Mouse (Mus musculus) adrenal gland, adult 8-10 months (tissue): ENCODE measurements around the gene Tmeff1. TPM values are rescaled to one million over a fixed set of nuclear protein-coding genes. Genes with fewer than 3 reads are reported as not detected.

Experiments used
- DNase-seq: peaks from one replicate; pipeline ENCODE4 v3.0.0; 2022
- total RNA-seq, 4 experiments: library from RNA; stranded (reverse); gene quantifications; 2 replicates each; pipeline ENCODE4 v1.2.4; 2022

Gene Tmeff1
- total RNA-seq, 4 experiments from 2014 or later = 5.1 to 11.5 (median 7.9) TPM

- DNase-seq = peak; percentile 12
These were observed 38.0 kb downstream of the Tmeff1 start for GRCm38 (mm10) chr4:48622946-48623345.

GRCm38 (mm10) chr4:48624961-48625360, 40.0 kb downstream of the Tmeff1 start:
- no peak for DNase-seq

GRCm38 (mm10) chr4:48625836-48626235, 40.9 kb downstream of the Tmeff1 start:
- no peak for DNase-seq

DNA sequence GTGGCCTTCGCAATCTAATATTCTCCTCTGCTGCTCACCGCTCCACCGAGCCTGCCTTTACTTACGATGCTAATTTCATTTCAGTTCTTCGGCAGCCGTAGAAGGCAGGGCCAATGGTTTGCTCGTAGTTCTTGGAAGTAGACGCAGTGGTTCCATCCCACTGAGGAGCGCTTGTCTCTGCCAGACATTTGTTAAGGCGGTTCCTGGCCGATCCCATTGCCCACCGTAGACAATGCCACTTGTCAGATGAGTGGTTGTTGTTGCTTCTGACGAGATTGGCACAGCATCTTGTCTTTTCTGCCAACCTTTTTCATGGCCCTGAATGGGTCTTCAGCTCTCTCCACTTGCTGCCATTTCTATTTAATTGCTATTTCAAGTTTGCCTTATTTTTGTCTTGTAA, 44.5 kb downstream of the Tmeff1 start:
- no peak for DNase-seq

DNA sequence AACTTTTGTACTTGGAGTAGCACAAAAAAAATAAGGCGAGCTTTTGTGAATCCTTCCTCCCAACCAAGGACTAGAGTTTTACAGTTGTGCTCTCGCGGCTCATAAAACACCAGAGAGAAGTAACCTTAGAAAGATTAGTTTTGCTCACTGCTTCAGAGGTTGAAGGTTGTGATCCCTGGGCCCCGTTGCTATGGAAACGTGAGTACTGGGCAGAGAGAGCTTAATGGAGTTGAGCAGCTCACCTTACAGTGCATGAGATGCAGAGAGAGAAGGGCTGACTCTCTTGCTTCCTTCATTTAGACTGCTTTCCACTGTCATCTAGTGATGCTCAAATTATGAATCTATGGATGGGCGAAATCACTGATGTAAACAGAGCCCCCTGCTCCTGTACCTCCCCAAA, 48.6 kb downstream of the Tmeff1 start:
- no peak for DNase-seq

GRCm38 (mm10) chr4:48634058-48634457, 49.1 kb downstream of the Tmeff1 start:
- DNase-seq = no peak

GRCm38 (mm10) chr4:48636831-48637230, 51.9 kb downstream of the Tmeff1 start:
- no peak for DNase-seq

DNA sequence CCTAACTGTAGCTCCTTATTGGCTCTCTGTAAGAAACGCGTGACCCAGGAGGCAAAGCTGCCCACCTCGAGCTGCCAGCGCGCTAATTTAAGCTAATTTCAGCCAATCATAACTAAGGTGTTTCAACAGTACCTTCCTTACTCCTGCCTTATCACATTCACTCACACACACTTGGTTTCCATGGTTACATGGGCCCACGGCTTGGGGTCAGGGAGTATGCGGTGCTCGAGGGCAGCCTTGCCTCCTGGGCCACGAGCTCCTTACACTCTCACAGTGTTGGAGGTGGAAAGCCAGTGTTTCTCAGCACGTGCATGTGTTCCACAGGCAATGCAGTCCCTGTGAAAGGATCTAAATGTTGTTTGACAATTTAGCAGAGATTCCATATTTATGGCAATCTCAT, 53.2 kb downstream of the Tmeff1 start:
- no peak for DNase-seq

- no peak for DNase-seq
These were observed 54.5 kb downstream of the Tmeff1 start for GRCm38 (mm10) chr4:48639503-48639902.

- DNase-seq = no peak
These were observed 58.8 kb downstream of the Tmeff1 start for GRCm38 (mm10) chr4:48643801-48644200.

GRCm38 (mm10) chr4:48646143-48646542, 61.2 kb downstream of the Tmeff1 start:
- DNase-seq = no peak

- DNase-seq = no peak
These were observed 65.8 kb downstream of the Tmeff1 start for GRCm38 (mm10) chr4:48650617-48651360.

DNA sequence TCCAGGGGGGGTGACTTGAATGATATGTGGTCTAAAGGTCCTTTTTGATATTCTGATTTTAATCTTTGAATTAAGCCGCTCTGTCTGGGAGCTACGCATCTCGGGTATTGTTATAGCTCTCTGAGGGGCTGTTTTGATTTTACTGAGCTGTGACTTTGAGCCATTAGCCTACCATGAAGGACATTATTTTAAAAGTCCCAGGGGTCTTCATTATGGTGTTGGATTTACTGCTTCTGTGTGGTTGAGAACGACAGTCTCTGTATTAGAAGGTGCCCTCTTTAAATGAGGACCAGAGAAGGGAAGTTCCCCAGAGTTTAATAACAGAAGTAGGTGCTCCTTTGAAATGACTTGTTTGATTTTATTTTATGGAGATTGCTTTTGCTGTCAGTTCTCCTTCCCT, 69.1 kb downstream of the Tmeff1 start:
- DNase-seq = no peak

GRCm38 (mm10) chr4:48656530-48656929, 71.6 kb downstream of the Tmeff1 start:
- no peak for DNase-seq

DNA sequence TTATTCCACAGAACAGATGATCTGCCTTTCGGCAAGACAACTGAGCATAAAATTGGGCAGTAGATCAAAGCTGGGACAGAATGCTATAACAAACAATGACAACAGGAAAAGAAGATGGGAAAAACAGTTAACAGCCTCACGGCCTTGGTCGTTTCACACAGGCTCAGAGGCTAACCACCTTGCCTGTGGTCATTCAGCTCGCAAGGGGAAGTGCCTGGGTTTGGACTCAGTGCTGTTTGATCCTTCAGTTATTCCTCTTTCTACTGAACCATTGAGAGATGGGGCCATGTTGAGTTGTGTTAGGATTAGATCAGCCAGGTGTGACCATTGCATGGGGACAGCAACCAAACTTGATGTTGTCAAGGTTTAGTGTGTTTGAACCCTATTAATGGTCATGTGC, 75.2 kb downstream of the Tmeff1 start:
- DNase-seq = no peak

DNA sequence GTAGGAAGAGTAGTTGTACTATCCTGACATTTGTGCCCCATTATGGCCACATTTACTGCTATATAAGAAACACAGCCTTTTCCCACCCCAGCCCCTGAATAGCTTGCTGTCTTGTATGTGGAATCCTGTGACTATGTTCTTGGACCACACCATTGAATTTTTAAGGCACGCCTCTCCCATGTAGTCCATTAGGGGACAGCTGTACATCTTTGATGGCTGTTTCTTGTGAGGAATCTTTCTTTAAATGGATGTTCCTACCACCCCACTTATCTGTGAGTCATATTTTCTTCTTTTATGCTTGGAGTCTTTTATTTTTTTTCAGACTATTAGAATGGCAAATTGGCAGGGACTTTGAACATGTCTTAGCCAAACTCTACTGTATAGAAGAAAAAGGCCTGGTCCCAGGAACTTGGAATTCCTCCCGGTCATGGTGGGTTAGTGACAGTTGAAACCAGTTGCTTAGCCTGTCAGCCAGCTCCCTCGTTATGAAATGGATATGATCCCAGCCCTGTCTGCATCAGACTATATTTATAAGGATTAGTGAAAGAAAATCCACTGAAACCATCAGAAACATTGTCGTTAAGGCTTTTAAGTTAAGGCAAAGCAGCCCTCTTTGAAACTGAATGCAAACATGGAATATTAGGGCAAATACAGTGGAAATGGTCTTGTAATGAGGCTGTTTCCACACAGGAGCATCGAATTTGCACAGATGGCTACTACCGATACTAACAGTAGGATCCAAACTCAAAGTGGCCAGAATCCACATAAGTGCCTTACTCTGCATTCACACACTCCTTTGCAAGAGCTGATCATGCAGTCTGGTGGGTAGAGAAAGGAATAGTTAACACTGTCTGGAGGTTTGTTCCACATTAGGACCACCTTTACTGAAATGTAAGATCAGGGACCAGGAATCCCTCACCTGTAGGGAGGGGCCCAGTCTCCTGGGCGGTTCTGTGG, 75.9 kb downstream of the Tmeff1 start:
- DNase-seq = no peak

DNA sequence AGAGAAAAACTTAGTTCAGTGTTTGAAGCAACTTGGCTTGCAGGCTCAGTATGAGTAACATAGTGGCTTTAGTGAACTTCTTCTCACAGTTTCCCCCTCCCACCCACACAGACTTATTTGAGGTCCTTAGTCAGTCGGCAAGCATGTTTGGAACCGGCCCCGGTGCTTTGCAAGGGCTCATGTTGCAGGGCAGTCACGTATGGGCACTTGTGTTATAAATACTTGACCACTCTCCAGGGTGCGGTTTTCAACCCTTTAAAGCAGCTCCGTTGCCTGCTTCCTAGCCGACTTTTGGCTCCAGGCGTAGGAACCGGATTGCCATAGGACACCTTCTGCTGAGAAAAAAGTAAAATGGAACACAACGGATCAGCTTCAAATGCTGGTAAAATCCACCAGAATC, 78.3 kb downstream of the Tmeff1 start, which contains the start of gene Cavin4:
TSS of gene Cavin4 (plus strand) at position 244 of the 400 bp plus-strand sequence.
- no peak for DNase-seq

DNA sequence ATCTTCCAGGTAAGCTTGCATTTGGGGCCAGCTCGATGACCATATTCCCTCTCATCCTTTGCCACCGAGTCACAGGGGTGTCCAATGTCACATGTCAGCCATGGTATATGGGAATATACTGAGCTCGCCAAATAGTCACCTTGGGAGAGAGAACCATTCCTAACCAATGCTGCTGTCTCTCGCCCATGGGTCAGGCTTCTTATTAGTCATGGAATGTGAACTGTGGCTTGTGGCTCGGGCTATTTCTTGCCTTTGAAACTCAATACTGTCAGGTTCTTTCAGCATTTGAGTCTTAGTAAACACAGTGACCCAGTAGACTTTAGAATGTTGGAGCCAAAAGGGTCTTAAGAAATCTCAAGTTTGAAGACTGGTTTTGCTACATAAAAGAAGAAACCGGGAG, 79.0 kb downstream of the Tmeff1 start:
- no peak for DNase-seq

- no peak for DNase-seq
These were observed 82.3 kb downstream of the Tmeff1 start for GRCm38 (mm10) chr4:48667279-48667678.

GRCm38 (mm10) chr4:48672915-48673314, 87.9 kb downstream of the Tmeff1 start:
- no peak for DNase-seq

DNA sequence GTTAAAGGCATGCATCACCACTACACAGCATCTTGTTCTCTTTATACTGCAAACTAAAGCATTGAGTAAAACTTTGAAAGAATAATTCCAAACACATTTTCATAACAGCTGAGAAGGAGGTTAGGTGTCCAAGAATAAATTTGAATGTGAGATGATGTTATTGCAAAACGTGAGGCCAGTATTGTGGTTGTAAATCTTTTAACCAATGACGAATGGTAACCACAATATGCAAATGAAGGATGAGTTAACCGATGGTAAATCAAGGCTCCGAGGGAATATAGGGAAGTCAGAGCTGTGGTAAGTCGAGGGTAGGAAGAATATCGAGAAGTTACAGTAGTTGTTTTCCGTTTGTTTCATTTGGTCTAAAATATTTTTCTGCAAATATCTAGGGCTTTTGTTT, 89.4 kb downstream of the Tmeff1 start:
- DNase-seq = no peak

DNA sequence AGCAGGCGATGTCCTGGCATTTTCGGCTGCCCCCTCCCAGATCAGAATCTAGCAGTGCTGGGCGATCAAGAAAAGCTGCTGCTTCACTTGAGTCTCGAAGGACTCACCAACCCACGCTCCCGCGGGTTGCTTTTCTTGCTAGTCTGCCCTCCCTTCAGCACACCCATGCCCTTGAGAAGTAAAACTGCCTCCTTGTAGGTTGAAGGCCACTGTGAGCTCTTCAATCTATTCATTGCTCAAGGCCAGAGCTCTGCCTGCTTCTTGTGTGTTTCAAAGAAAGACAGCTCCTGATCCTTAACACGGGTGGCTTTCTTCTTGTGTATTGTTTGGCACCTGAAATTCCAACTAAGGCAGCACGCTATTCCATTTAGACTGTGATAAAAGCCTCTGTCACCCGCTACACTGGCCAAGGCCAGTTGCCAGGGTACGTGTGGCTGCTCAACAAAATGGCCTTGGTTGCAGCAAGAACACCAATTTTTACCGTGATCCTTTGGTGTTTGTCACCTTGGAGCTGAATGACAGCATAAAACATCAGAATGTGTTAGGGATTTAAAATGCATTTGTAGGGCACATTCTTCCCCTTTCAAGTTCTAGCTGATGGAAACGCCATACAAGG, 91.7 kb downstream of the Tmeff1 start:
- DNase-seq = peak; percentile 53

GRCm38 (mm10) chr4:48677276-48677675, 92.3 kb downstream of the Tmeff1 start:
- DNase-seq = no peak
